Mouse (Mus musculus): ENCODE data around the gene Fasl. TPM values are rescaled to one million over a fixed set of nuclear protein-coding genes. Genes with fewer than 3 reads are reported as not detected.

Gene Fasl
- not detected for polyA plus RNA-seq (2021)

- DNase-seq (ENCODE audit: low read depth, low spot score), result no peak
- CTCF ChIA-PET, result interaction anchor here (0.5 kb wide), 1 partner anchor 30 kb away, joined by 3 read pairs; no protein-coding TSS in a partner anchor
- H3K27me3 ChIP-seq, result peaks cover 12% of the 10 kb centered on the region
- in situ Hi-C loops (cut with MboI; ENCODE audit: low pct_unique_long_range_greater_than_20kb), result no loop called here
- ATAC-seq, result no peak
- no peak for TF ChIP-seq CTCF (IDR thresholded peaks at IDR 0.05)
- POLR2A ChIA-PET, result no interaction called here
Observed at GRCm38 (mm10) chr1:161788339-161788738, at the start of gene Fasl. TSS of gene Fasl (minus strand) at chr1:161788495.

DNA sequence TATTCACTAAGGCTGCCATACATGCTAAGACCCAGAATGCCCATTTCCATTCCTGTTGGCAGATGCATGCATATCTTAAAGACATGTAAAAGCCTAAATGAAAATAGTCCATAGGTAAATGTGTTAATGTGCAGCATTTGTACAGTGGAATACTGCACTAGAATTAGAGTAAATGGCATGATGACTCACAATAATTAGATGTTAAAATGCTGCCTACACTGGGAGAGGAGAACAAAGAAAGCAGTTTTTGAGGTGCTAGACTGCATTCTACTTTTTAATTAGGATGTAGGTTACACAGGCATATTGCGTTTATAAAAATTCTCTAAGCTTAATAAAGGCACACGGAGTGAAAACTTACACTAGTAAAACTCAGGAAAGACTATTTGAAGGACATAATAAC is 38.4 kb upstream of the Fasl start:
- no peak for DNase-seq (ENCODE audit: low read depth, low spot score)
- no peaks in the 10 kb centered on the region for H3K27me3 ChIP-seq
- in situ Hi-C loops (cut with MboI; ENCODE audit: low pct_unique_long_range_greater_than_20kb), result no loop called here
- TF ChIP-seq CTCF (IDR thresholded peaks at IDR 0.05), result no peak
- ChIA-PET CTCF (no interaction called here), POLR2A (no interaction called here)
- ATAC-seq, result no peak

DNA sequence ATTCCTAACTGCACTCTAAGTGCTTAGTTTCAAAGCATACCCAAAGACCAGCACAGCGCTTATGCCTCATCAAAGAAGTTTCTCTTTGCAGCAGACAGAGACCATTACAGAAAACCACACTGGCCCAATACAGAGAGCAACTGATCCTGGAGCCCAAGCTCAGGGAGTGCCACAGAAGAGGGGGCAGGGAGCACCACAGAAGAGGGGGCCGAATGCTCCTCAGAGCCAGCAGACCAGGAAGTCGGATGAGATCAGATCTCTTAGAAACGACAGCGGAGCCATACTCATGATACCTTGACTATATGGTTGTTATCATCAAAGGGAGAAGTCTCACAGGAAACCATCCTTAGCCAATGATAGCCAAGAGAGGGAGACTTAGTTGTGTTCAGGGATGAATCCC is 21.1 kb upstream of the Fasl start:
- DNase-seq (ENCODE audit: low read depth, low spot score) (no peak), ATAC-seq (no peak)
- in situ Hi-C loops (cut with MboI; ENCODE audit: low pct_unique_long_range_greater_than_20kb), result no loop called here
- CTCF ChIA-PET, result no interaction called here
- POLR2A ChIA-PET, result no interaction called here
- no peaks in the 10 kb centered on the region for H3K27me3 ChIP-seq
- no peak for TF ChIP-seq CTCF (IDR thresholded peaks at IDR 0.05)

GRCm38 (mm10) chr1:161808980-161809379 is 20.7 kb upstream of the Fasl start:
- POLR2A ChIA-PET, result no interaction called here
- H3K27me3 ChIP-seq, result no peaks in the 10 kb centered on the region
- in situ Hi-C loops (cut with MboI; ENCODE audit: low pct_unique_long_range_greater_than_20kb), result no loop called here
- ATAC-seq (no peak), DNase-seq (ENCODE audit: low read depth, low spot score) (no peak)
- no peak for TF ChIP-seq CTCF (IDR thresholded peaks at IDR 0.05)
- CTCF ChIA-PET, result no interaction called here

DNA sequence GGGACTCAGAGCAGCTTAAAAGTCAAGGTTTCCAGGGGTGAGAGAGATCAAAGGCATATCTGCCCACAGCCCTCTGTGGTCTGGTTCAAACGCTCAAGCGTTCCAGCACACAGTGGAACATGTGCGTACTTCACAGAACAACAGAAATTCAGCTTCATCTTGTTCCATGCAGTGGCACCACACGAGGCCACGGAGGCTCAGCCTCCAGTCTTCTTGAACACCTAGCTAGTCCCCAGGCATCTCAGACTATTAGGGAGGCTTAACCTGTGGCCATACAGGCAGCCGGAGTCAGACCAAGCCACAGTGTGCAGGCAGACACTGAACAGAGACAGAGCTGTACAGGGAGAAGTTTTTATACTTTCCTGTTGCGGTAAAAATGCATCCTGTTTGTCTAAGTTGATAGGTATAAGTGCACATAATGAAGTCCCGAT is 16.3 kb upstream of the Fasl start:
- in situ Hi-C loops (cut with MboI; ENCODE audit: low pct_unique_long_range_greater_than_20kb), result no loop called here
- no peak for DNase-seq (ENCODE audit: low read depth, low spot score)
- H3K27me3 ChIP-seq, result no peaks in the 10 kb centered on the region
- ATAC-seq, result no peak
- no peak for TF ChIP-seq CTCF (IDR thresholded peaks at IDR 0.05)
- POLR2A ChIA-PET, result no interaction called here
- CTCF ChIA-PET, result interaction anchor here (1.6 kb wide), 1 partner anchor 10 kb away, joined by 5 read pairs; no protein-coding TSS in a partner anchor

DNA sequence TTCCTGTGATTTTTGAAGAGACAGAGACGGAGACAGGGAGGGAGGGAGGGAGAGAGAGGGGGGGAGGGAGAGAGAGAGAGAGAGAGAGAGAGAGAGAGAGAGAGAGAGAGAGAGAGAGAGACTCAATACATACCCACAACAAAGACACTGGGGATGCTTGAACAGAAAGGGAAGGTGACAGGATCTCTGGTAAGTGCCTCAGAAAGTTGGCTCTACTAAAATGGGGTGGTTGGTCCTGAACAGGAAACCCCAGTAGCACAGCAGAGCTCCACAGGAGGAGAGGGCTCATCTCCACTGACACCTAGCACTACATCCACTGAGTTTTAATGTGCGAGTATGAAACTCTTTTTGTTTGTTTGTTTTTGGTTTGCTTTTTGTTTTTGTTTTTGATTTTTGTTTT is 13.0 kb upstream of the Fasl start:
- POLR2A ChIA-PET, result no interaction called here
- CTCF ChIA-PET, result no interaction called here
- ATAC-seq, result no peak
- in situ Hi-C loops (cut with MboI; ENCODE audit: low pct_unique_long_range_greater_than_20kb), result no loop called here
- no peak for TF ChIP-seq CTCF (IDR thresholded peaks at IDR 0.05)
- no peak for DNase-seq (ENCODE audit: low read depth, low spot score)
- H3K27me3 ChIP-seq, result no peaks in the 10 kb centered on the region

- in situ Hi-C loops (cut with MboI; ENCODE audit: low pct_unique_long_range_greater_than_20kb), result no loop called here
- ATAC-seq, result no peak
Observed at GRCm38 (mm10) chr1:161800256-161800655, 12.0 kb upstream of the Fasl start.

DNA sequence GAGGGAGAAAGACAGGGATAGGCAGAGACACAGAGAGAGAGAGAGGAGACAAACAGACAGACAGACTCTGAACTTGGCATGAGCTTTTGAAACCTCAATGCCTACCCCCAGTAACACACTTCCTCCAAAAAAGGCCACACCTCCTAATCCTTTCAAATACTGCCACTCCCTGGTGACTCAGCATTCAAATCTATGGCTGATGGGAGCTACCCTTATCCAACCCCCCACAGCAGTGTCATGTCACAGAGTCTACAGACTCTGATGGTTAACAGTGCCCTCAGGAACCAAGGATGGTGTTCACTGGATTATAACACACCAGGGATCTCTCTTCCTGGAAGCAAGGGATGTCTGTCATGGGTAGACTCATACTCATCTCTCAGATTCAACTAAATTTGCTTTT is 11.5 kb upstream of the Fasl start:
- ATAC-seq (no peak), DNase-seq (ENCODE audit: low read depth, low spot score) (no peak)
- ChIA-PET CTCF (no interaction called here), POLR2A (no interaction called here)
- in situ Hi-C loops (cut with MboI; ENCODE audit: low pct_unique_long_range_greater_than_20kb), result no loop called here
- no peaks in the 10 kb centered on the region for H3K27me3 ChIP-seq
- no peak for TF ChIP-seq CTCF (IDR thresholded peaks at IDR 0.05)

More at GRCm38 (mm10) chr1:161800256-161800655, 12.0 kb upstream of the Fasl start:
- POLR2A ChIA-PET, result no interaction called here
- DNase-seq (ENCODE audit: low read depth, low spot score), result no peak
- H3K27me3 ChIP-seq, result no peaks in the 10 kb centered on the region
- CTCF ChIA-PET, result no interaction called here
- no peak for TF ChIP-seq CTCF (IDR thresholded peaks at IDR 0.05)

DNA sequence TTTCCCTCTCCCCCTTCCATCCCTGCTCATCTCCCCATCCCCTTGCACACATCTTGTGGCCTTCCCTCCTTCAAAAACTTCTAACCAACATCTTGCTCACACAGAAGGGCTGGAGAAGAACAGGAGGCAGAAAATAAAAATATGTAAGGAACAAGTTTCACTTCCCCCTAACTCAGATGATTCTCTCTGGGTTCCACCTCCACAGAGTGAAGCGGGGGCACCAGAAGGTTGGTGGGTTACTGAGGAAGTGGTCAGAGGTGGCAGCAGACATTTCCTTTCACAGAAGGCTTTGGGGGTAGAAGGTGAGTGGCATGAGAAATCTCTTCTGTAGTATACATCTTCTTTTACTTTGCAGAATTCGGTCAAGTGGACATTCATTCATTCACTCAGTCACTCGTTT is 10.6 kb upstream of the Fasl start:
- in situ Hi-C loops (cut with MboI; ENCODE audit: low pct_unique_long_range_greater_than_20kb), result no loop called here
- no peak for DNase-seq (ENCODE audit: low read depth, low spot score)
- POLR2A ChIA-PET, result no interaction called here
- no peak for ATAC-seq
- CTCF ChIA-PET, result no interaction called here
- TF ChIP-seq CTCF (IDR thresholded peaks at IDR 0.05), result no peak
- no peaks in the 10 kb centered on the region for H3K27me3 ChIP-seq

DNA sequence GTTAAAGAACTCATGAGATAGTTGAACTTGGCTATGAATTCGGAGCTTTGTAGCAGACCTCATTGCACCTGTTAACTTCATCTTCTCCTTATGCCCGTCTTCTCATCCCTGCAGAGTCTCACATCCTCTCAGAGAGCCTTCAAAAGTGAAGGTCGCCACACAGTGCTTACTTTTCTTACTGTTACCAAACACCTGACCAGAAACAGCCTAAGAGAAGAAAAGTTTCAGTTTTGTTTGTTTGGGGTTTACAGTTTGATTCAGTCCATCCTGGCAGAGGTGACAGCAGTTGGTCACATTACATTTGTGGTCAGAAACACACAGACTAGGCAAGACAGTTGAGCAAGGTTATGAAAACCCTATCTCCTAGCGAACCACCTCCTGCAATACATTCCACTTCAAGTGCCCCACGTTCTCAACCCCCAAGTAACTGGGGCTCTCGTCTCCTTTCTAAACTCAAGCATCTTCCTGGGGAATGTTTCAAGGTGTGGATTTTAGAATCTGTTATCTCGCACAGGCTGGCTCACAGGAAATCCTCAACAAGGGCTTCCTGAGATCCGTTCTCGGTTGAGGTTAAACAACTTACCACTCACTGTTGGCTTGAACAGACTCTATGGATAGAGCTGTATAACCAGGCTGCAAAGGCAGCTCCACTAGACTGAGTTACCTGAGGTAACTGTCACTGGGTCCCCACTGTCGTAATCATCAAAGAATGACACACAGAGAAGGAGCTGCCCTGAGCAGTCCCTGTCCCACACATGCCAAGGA is 6.3 kb upstream of the Fasl start:
- ChIA-PET CTCF (no interaction called here), POLR2A (no interaction called here)
- ATAC-seq (no peak), DNase-seq (ENCODE audit: low read depth, low spot score) (no peak)
- in situ Hi-C loops (cut with MboI; ENCODE audit: low pct_unique_long_range_greater_than_20kb), result no loop called here
- TF ChIP-seq CTCF (IDR thresholded peaks at IDR 0.05), result no peak
- H3K27me3 ChIP-seq, result no peaks in the 10 kb centered on the region

- no peaks in the 10 kb centered on the region for H3K27me3 ChIP-seq
- TF ChIP-seq CTCF (IDR thresholded peaks at IDR 0.05), result no peak
- ChIA-PET CTCF (no interaction called here), POLR2A (interaction anchor here (0.7 kb wide), 1 partner anchor 15 kb away, joined by 3 read pairs; no protein-coding TSS in a partner anchor)
- no peak for ATAC-seq
- in situ Hi-C loops (cut with MboI; ENCODE audit: low pct_unique_long_range_greater_than_20kb), result no loop called here
- no peak for DNase-seq (ENCODE audit: low read depth, low spot score)
Observed at GRCm38 (mm10) chr1:161793321-161793720, 5.0 kb upstream of the Fasl start.

DNA sequence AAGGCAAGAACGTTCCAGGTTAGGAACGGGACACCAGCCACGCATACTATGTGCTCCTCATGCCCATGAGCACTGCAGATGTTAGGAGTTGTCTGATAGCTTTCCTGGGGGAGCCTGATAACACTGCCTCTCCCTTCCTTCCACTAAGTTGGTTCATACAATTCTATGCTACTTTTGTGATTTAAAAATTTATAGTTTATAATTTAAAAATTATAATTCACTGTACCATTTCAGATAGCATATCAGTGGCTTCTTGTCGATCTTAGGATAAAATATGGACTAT is 4.3 kb upstream of the Fasl start:
- no peaks in the 10 kb centered on the region for H3K27me3 ChIP-seq
- TF ChIP-seq CTCF (IDR thresholded peaks at IDR 0.05), result no peak
- in situ Hi-C loops (cut with MboI; ENCODE audit: low pct_unique_long_range_greater_than_20kb), result no loop called here
- no peak for DNase-seq (ENCODE audit: low read depth, low spot score)
- CTCF ChIA-PET, result no interaction called here
- POLR2A ChIA-PET, result no interaction called here
- no peak for ATAC-seq
